Mouse (Mus musculus): ENCODE data around the gene Rufy1. TPM values are rescaled to one million over a fixed set of nuclear protein-coding genes. Genes with fewer than 3 reads are reported as not detected.

Gene Rufy1
- polyA plus RNA-seq, 1 experiment from 2014 or later: 28.0 TPM

- peak; percentile 81 for ATAC-seq
- Histone ChIP-seq H3K4me1 (no peaks in the 10 kb centered on the region), H3K27ac (peak overlapping the region; percentile 14), H3K27me3 (peaks cover 8% of the 10 kb centered on the region; the same call in 1 of the 2 replicates), H3K9ac (peak overlapping the region; percentile 71), H3K36me3 (ENCODE audit: poor library complexity, severe bottlenecking) (no peaks in the 10 kb centered on the region), H3K4me2 (peak overlapping the region; percentile 89), H3K9me3 (replicated peaks) (no peaks in the 10 kb centered on the region), H3K4me3 (peak overlapping the region; percentile 55)
- WGBS: 2% methylated on average over 74 of the region's 74 CpGs
Observed at GRCm38 (mm10) chr11:50358950-50359861, 71.7 kb downstream of the Rufy1 start.

- Histone ChIP-seq H3K9ac (no peak overlapping the region), H3K9me3 (replicated peaks) (no peaks in the 10 kb centered on the region), H3K4me2 (no peak overlapping the region), H3K27me3 (peaks cover 8% of the 10 kb centered on the region; the same call in 1 of the 2 replicates), H3K36me3 (ENCODE audit: poor library complexity, severe bottlenecking) (no peaks in the 10 kb centered on the region), H3K4me3 (no peak overlapping the region), H3K4me1 (no peaks in the 10 kb centered on the region), H3K27ac (no peak overlapping the region)
- 64% methylated on average over 1 of the region's 1 CpGs for WGBS
- no peak for ATAC-seq
Observed at GRCm38 (mm10) chr11:50355395-50355794, 75.5 kb downstream of the Rufy1 start.

GRCm38 (mm10) chr11:50354851-50355250, 76.1 kb downstream of the Rufy1 start:
- Histone ChIP-seq H3K4me3 (no peak overlapping the region), H3K36me3 (ENCODE audit: poor library complexity, severe bottlenecking) (no peaks in the 10 kb centered on the region), H3K27ac (no peak overlapping the region), H3K4me1 (no peaks in the 10 kb centered on the region), H3K27me3 (peaks cover 8% of the 10 kb centered on the region; the same call in 1 of the 2 replicates), H3K9ac (no peak overlapping the region), H3K4me2 (no peak overlapping the region), H3K9me3 (replicated peaks) (no peaks in the 10 kb centered on the region)
- WGBS: 76% methylated on average over 3 of the region's 3 CpGs
- no peak for ATAC-seq

DNA sequence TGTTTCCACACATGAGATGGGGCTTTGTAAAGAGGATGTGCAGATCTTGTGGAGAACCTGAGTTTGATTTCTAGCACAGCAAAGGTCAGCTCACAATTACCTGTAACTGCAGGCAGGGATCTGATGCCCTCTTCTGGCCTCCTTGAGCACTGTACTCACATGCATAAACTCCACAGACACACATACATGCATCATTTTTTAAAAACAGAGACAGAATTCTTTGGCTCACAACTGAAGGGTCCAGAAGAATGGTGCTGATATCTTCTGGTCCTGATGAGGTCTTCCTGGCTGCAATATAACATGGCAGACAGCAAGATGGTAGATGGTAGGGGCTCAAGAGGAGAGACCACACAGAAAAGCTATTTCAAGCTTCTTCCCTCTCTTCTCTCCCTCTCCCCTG, 76.8 kb downstream of the Rufy1 start, which contains the start of gene Cby3:
TSS of gene Cby3 (plus strand) at position 301 of the 400 bp plus-strand sequence.
- Histone ChIP-seq H3K27ac (no peak within 1 kb of the TSS), H3K4me3 (no peak within 1 kb of the TSS), H3K4me1 (no peaks in the 10 kb centered on the region), H3K36me3 (ENCODE audit: poor library complexity, severe bottlenecking) (no peaks in the 10 kb centered on the region), H3K27me3 (0 out of 2 replicates have a peak, but pooled peaks cover 3% of the 10 kb centered on the region), H3K4me2 (no peak within 1 kb of the TSS), H3K9me3 (replicated peaks) (no peaks in the 10 kb centered on the region), H3K9ac (no peak within 1 kb of the TSS)
- ATAC-seq: no peak

GRCm38 (mm10) chr11:50352177-50352576, 78.7 kb downstream of the Rufy1 start:
- Histone ChIP-seq H3K4me1 (no peaks in the 10 kb centered on the region), H3K9me3 (replicated peaks) (no peaks in the 10 kb centered on the region), H3K27ac (no peak overlapping the region), H3K4me2 (no peak overlapping the region), H3K27me3 (no peaks in the 10 kb centered on the region), H3K9ac (no peak overlapping the region), H3K4me3 (no peak overlapping the region), H3K36me3 (ENCODE audit: poor library complexity, severe bottlenecking) (no peaks in the 10 kb centered on the region)
- WGBS: 87% methylated on average over 2 of the region's 2 CpGs
- ATAC-seq: no peak

- Histone ChIP-seq H3K4me2 (no peak overlapping the region), H3K27ac (no peak overlapping the region), H3K4me1 (no peaks in the 10 kb centered on the region), H3K4me3 (no peak overlapping the region), H3K27me3 (no peaks in the 10 kb centered on the region), H3K9me3 (replicated peaks) (no peaks in the 10 kb centered on the region), H3K36me3 (ENCODE audit: poor library complexity, severe bottlenecking) (no peaks in the 10 kb centered on the region), H3K9ac (no peak overlapping the region)
- 92% methylated on average over 9 of the region's 9 CpGs for WGBS
- no peak for ATAC-seq
Observed at GRCm38 (mm10) chr11:50346256-50347032, 84.5 kb downstream of the Rufy1 start.

DNA sequence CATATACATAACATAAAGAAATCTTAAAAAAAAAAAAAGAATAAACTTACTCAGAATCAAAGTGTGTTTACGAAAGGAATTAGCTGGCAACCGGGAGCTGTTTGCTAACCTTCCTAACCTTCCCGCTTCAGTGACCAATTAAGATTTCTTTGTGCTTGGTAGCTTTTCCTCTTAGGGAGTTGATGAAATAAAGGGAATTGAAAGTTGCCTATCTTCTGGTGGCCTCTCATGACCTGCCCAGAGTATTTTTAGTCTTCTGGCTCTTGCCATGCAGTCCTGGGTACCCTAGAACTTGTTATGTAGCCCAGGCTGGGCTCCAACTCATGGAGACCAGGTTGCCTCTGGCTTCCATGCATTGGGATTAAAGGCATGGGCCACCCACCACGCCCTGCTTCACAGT, 85.4 kb downstream of the Rufy1 start:
- Histone ChIP-seq H3K27ac (no peak overlapping the region), H3K4me3 (no peak overlapping the region), H3K36me3 (ENCODE audit: poor library complexity, severe bottlenecking) (no peaks in the 10 kb centered on the region), H3K4me1 (no peaks in the 10 kb centered on the region), H3K27me3 (no peaks in the 10 kb centered on the region), H3K9me3 (replicated peaks) (no peaks in the 10 kb centered on the region), H3K4me2 (no peak overlapping the region), H3K9ac (no peak overlapping the region)
- no peak for ATAC-seq
- WGBS: 67% methylated on average over 4 of the region's 4 CpGs

MicroRNA genes within 50 kb of the gene (microRNA counts, 519-probe panel; counts per million panel counts)
- 2,968 counts per million, percentile 65 among the panel's probes with 10 or more counts for microRNA mmu-miR-804

Small RNA genes lying within 50 kb of the gene (microRNA-seq; reads per million reads assigned to microRNA genes)
- gene Mir804: not detected

Other genes with a start within 250 kb of the Rufy1 start
- gene Sqstm1, start 220.3 kb downstream of the Rufy1 start, polyA plus RNA-seq (2015; fragmentation: Nextera tagmentation; extraction: Ambion mirVana): 194 and 210 TPM in 2 replicates
- 10.1 and 12.9 TPM in 2 replicates for gene Mgat4b, start 220.2 kb downstream of the Rufy1 start, polyA plus RNA-seq (2015; fragmentation: Nextera tagmentation; extraction: Ambion mirVana)
- gene Ltc4s, start 192.5 kb downstream of the Rufy1 start, polyA plus RNA-seq (2015; fragmentation: Nextera tagmentation; extraction: Ambion mirVana): 1.1 and 1.2 TPM in 2 replicates
- gene Maml1, start 138.8 kb downstream of the Rufy1 start, polyA plus RNA-seq (2015; fragmentation: Nextera tagmentation; extraction: Ambion mirVana): 4.5 and 4.8 TPM in 2 replicates
- gene Canx, start 105.5 kb downstream of the Rufy1 start, polyA plus RNA-seq (2015; fragmentation: Nextera tagmentation; extraction: Ambion mirVana): 243 and 261 TPM in 2 replicates
- gene Cby3, start 76.7 kb downstream of the Rufy1 start, polyA plus RNA-seq (2015; fragmentation: Nextera tagmentation; extraction: Ambion mirVana): 0.25 and 1.1 TPM in 2 replicates
- gene Hnrnph1, start 54.1 kb downstream of the Rufy1 start, polyA plus RNA-seq (2015; fragmentation: Nextera tagmentation; extraction: Ambion mirVana): 721 and 763 TPM in 2 replicates
- 0.65 and 0.96 TPM in 2 replicates for gene Adamts2, start 171.0 kb upstream of the Rufy1 start, polyA plus RNA-seq (2015; fragmentation: Nextera tagmentation; extraction: Ambion mirVana)

Measured in forebrain, embryonic 13.5 days (tissue).